Mouse (Mus musculus) hindbrain, embryonic 16.5 days (tissue): ENCODE data around the gene Gm8127. TPM values are rescaled to one million over a fixed set of nuclear protein-coding genes. Genes with fewer than 3 reads are reported as not detected.
"Not testable (repeated sequence)": the region's sequence is repeated elsewhere in the genome, so short reads cannot be mapped to it uniquely, and the experiment has no call there.

Experiments
- ATAC-seq: fragments of 200-750 bp; cut with Nextera tagmentation; 2 replicates; pipeline ENCODE4 v1.8.0; 2017; ENCODE audit warnings: moderate TSS enrichment, moderate library complexity
- H3K27ac ChIP-seq: fragments of 300-500 bp; sonication (generic); 2 replicates; pipeline ENCODE4 v1.5.1; 2014; ENCODE audit warnings: low read depth, mild to moderate bottlenecking, control low read depth, low read length, moderate library complexity
- H3K27me3 ChIP-seq: fragments of 300-500 bp; sonication (generic); replicated peaks from 2 replicates; pipeline ENCODE4 v1.6.1; 2014; ENCODE audit warnings: low read length; ENCODE audit not compliant: control insufficient read depth, insufficient read depth
- H3K36me3 ChIP-seq: fragments of 300-500 bp; sonication (generic); 2 replicates; pipeline ENCODE4 v1.6.1; 2014; ENCODE audit warnings: mild to moderate bottlenecking, low read length, moderate library complexity, mixed read lengths; ENCODE audit not compliant: control insufficient read depth, insufficient read depth
- H3K4me1 ChIP-seq: fragments of 300-500 bp; sonication (generic); 2 replicates; pipeline ENCODE4 v1.6.1; 2014; ENCODE audit warnings: low read depth, low read length; ENCODE audit not compliant: control insufficient read depth, insufficient read depth
- H3K4me2 ChIP-seq: fragments of 300-500 bp; sonication (generic); 2 replicates; pipeline ENCODE4 v1.6.1; 2014; ENCODE audit warnings: mild to moderate bottlenecking, low read length, control low read depth, moderate library complexity
- H3K4me3 ChIP-seq: fragments of 300-500 bp; sonication (generic); 2 replicates; pipeline ENCODE4 v1.5.1; 2014; ENCODE audit warnings: mild to moderate bottlenecking, low read length, control low read depth, moderate library complexity
- H3K9ac ChIP-seq: fragments of 300-500 bp; sonication (generic); 2 replicates; pipeline ENCODE4 v1.6.1; 2014; ENCODE audit warnings: low read depth, mild to moderate bottlenecking, control low read depth, low read length, moderate library complexity
- H3K9me3 ChIP-seq: fragments of 300-500 bp; sonication (generic); 2 replicates; pipeline ENCODE4 v1.6.1; 2014; ENCODE audit warnings: mild to moderate bottlenecking, low read length, moderate library complexity; ENCODE audit not compliant: control insufficient read depth
- whole genome bisulfite sequencing: fragments of 180-500 bp; shearing (Covaris S2); extraction: QIAGEN DNeasy Blood & Tissue Kit; methylation state at CpG from one replicate; pipeline ENCODE4 v1.1.7; 2014; 5-methylcytosine and 5-hydroxymethylcytosine counted together
- polyA plus RNA-seq: library from polyadenylated mRNA; unstranded; fragments of >200 nt; fragmentation: Nextera tagmentation; extraction: Ambion mirVana; gene quantifications from 2 replicates; pipeline ENCODE4 v1.2.1, GENCODE M21; 2015

Gm8127 gene
- not detected in 2 replicates for polyA plus RNA-seq

DNA sequence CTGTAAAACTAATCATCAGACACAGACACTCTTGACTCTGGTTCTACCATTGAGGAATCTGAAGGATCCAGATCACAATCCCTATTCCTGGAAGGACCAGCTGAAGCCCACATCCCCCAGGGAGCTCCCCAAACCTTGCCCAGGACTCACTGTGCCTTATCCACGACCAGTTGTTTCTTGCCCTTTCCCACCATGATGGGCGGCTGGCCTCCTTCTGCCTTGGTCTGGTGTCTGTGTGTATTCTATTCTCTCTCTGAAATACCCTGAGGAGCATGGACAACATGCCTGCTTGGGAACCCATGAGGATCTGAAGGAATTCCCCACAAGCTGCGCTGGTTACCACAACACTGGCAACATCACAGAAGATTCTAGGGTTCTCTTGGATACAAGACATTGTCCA lies at the start of gene Gm8127:
Gm8127 (minus strand) TSS at position 330 of the 400 bp plus-strand sequence.
- not testable (repeated sequence) for H3K9ac ChIP-seq, H3K4me1 ChIP-seq, H3K27me3 ChIP-seq, H3K4me3 ChIP-seq, ATAC-seq, H3K4me2 ChIP-seq, H3K36me3 ChIP-seq, H3K27ac ChIP-seq, H3K9me3 ChIP-seq
- WGBS: 76% methylated on average over 3 of the region's 3 CpGs

DNA sequence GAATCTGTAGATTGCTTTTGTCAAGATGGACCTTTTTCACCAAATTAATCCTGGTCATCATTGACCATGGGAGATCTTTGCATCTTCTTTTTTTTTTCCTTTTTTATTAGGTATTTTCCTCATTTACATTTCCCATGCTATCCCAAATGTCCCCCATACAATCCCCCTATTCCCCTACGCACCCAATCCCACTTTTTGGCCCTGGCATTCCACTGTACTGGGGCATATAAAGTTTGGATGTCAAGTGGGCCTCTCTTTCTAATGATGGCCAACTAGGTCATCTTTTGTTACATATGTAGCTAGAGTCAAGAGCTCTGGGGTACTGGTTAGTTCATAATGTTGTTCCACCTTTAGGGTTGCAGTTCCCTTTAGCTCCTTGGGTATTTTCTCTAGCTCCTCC lies 44.0 kb upstream of the Gm8127 start:
- not testable (repeated sequence) for H3K36me3 ChIP-seq, H3K4me1 ChIP-seq, H3K9ac ChIP-seq, H3K4me3 ChIP-seq, ATAC-seq, H3K4me2 ChIP-seq, H3K9me3 ChIP-seq, H3K27ac ChIP-seq, H3K27me3 ChIP-seq
- 68% methylated on average over 1 of the region's 1 CpGs for WGBS

DNA sequence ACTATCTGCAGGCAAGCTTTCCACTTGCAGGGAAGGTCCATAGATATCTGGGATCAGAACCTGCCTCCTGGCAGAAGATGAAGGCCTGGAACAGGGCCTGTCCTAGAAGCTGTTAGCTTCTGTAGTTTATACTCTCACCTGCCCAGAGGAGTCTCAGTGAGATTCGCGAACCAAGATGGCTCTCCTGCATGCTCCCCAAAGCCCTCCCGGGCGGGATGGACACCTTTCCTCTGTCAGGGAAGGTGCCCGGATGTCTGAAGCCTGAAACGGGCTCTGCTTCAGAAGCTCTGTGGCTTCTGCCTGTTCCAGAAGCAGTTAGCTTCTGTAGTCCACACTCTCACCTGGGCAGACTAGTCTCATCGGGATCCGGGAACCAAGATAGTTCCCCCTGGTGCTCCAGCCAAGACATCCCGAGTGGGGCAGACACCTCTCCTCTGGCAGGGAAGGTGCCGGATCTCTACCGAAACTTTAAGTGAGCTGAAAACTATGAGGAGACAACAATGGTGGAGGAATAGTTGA lies 37.8 kb upstream of the Gm8127 start:
- H3K4me3 ChIP-seq, H3K9me3 ChIP-seq, H3K9ac ChIP-seq, H3K4me1 ChIP-seq, H3K36me3 ChIP-seq, H3K27ac ChIP-seq, H3K4me2 ChIP-seq, ATAC-seq, H3K27me3 ChIP-seq: not testable (repeated sequence)
- WGBS: 91% methylated on average over 9 of the region's 11 CpGs

DNA sequence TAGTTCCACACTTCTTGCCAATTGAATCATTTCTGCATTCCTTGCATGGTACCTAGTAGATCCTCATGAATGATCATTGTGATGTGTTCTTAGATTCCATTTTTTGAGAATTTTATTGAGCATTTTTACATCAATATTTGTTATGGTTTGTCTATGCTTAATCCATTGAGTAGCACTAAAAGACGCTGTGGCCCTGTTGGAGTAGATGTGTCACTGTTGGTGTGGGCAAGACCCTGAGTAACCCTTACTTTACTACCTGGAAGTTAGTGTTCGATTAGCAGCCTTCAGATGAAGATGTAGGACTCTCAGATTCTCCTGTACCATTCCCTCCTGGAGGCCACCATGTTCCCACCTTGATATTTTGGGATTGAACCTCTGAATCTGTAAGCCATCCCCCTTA lies 35.0 kb upstream of the Gm8127 start:
- not testable (repeated sequence) for H3K9ac ChIP-seq, H3K36me3 ChIP-seq, H3K27ac ChIP-seq, H3K4me2 ChIP-seq, H3K9me3 ChIP-seq, ATAC-seq, H3K4me3 ChIP-seq, H3K27me3 ChIP-seq, H3K4me1 ChIP-seq
- WGBS: 81% methylated on average over 1 of the region's 2 CpGs

DNA sequence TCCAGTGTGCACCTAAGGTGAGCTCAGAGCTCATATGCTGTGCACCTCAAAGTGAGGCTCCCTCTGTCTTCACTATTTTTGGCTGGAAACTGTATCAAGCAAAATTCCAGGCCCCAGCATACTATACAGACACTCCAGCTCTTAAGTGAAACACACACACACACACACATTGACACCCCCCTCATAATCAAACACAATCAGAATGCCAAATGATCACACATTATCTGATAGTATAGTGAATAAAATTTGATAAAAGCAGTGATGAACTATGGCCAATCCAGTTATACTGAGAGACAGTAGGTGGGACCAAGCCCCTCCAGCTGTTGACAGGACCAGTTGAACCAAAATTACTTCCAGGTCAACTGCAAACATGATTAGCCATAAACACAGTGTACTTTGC lies 25.9 kb upstream of the Gm8127 start:
- H3K4me3 ChIP-seq, H3K36me3 ChIP-seq, H3K4me1 ChIP-seq, H3K4me2 ChIP-seq, ATAC-seq, H3K9ac ChIP-seq, H3K27me3 ChIP-seq, H3K9me3 ChIP-seq, H3K27ac ChIP-seq: not testable (repeated sequence)

DNA sequence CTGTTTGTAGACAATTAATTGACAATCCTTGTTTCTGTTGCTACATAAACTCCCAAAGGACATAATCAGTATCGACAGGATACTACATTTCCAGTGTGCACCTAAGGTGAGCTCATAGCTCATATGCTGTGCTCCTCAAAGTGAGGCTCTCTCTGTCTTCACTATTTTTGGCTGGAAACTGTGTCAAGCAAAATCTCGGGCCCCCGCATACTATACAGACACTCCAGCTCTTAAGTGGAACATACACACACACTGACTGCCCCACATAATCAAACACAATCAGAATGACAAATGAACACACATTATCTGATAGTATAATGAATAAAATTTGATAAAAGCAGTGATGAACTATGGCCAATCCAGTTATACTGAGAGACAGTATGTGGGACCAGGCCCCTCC lies 15.0 kb downstream of the Gm8127 start:
- H3K27ac ChIP-seq, H3K9ac ChIP-seq, H3K27me3 ChIP-seq, H3K9me3 ChIP-seq, ATAC-seq, H3K4me3 ChIP-seq, H3K4me2 ChIP-seq, H3K36me3 ChIP-seq, H3K4me1 ChIP-seq: not testable (repeated sequence)
- 88% methylated on average over 3 of the region's 3 CpGs for WGBS

DNA sequence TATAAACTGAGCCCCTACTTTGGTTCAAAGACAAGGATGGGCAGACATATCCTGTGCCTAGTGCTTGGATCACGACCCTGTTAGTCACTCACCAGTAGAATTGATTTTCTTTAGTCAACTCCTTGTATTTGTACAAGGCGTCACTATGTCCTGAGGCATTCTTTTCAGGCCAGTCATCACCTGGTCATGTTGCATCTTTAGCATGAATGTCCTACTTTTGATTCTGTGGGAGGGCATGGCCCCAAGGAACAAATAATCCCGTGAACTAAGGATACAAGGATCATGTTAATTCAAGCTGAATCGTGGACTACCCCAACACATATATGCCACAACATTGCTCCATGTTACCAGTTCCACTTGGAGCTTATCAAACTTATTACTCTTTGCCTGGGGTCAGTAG lies 15.5 kb downstream of the Gm8127 start:
- not testable (repeated sequence) for ATAC-seq, H3K9me3 ChIP-seq, H3K4me3 ChIP-seq, H3K27ac ChIP-seq, H3K9ac ChIP-seq, H3K27me3 ChIP-seq, H3K4me1 ChIP-seq, H3K36me3 ChIP-seq, H3K4me2 ChIP-seq
- 80% methylated on average over 4 of the region's 4 CpGs for WGBS

DNA sequence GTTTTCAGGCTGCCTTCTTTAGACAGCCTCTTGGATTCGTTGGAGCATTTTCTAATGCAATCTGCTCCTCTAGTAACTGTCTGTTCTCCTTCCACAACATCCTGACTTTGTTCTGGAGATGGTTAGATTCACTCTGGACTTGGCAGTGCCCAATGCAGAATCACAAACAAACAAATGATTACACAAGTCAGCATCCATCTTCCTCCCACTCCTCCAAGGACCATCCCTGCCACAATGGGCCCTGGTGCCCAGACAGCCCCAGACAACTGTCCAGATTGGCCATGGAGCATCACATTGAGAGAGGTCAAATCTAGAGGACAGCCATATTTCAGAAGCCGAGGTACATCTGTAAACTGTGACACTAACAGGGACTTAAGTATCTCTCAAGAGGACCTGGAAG lies 16.2 kb downstream of the Gm8127 start:
- H3K4me3 ChIP-seq, H3K36me3 ChIP-seq, ATAC-seq, H3K4me2 ChIP-seq, H3K9me3 ChIP-seq, H3K27ac ChIP-seq, H3K27me3 ChIP-seq, H3K9ac ChIP-seq, H3K4me1 ChIP-seq: not testable (repeated sequence)
- WGBS: 74% methylated on average over 2 of the region's 2 CpGs

DNA sequence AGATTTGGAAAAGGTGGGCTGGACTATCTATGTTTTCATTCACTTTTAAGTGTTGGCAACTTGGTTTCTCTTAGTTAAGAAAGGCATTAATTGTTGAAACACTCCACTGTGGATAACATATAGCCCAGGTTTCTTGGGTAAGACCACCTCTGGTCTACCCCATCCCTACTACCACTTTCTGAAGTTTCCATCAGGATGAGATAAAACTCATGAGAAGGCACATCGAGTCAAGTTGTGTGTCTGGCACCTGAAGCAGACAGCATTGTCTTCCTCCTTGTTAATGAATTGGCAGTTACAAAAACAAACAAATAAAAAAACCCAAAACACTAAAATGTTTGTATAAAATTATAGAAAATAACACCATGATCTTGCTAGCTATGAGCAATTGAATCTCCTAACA lies 17.9 kb downstream of the Gm8127 start:
- H3K4me3 ChIP-seq, H3K9ac ChIP-seq, H3K4me2 ChIP-seq, ATAC-seq, H3K4me1 ChIP-seq, H3K27ac ChIP-seq, H3K36me3 ChIP-seq, H3K9me3 ChIP-seq, H3K27me3 ChIP-seq: not testable (repeated sequence)
- WGBS: 88% methylated on average over 1 of the region's 1 CpGs

DNA sequence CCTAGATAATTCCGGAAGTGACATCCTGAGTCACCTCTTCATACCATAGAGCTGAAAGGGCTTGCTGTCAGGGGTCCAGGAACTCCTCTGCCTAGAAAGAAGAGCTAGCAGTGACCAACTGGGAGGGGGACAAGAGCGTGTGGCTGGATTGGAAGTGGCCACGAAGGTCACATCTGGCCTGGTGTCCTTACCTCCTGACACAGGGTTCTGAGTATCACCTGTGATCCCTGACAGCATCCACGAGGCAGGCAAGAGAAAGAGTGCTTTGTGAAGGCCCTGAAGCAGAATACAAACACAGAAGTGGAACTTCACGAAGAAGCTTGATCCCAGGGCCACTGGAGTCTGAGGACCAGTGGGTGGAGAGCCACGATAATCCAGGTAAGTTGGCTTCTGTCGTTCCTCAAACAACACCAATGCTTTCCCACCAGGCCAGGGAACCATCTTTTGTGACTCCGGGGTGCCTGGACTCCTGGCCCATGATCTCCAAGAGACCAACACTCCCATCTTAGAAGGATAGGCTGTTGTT lies 18.6 kb downstream of the Gm8127 start, which contains the start of gene Gm9732:
Gm9732 (plus strand) TSS at position 51 of the 526 bp plus-strand sequence.
- not testable (repeated sequence) for H3K4me2 ChIP-seq, ATAC-seq, H3K27ac ChIP-seq

More for the DNA sequence above, 18.6 kb downstream of the Gm8127 start, which contains the start of gene Gm9732:
- not testable (repeated sequence) for H3K9ac ChIP-seq, H3K27me3 ChIP-seq, H3K4me1 ChIP-seq, H3K36me3 ChIP-seq, H3K4me3 ChIP-seq, H3K9me3 ChIP-seq
- 81% methylated on average over 8 of the region's 8 CpGs for WGBS
